Mouse (Mus musculus) kidney, adult 2 months (tissue): Measurements from ENCODE around the gene Zbtb48.

Experiments
- CTCF ChIP-seq: fragments of 200-500 bp; conservative IDR thresholded peaks from 2 replicates; pipeline ENCODE4 v1.5.1; 2011; ENCODE audit warnings: low read depth, mild to moderate bottlenecking, control low read depth, low read length, moderate library complexity, mixed read lengths; ENCODE audit not compliant: insufficient read depth, insufficient read length
- POLR2A ChIP-seq: fragments of 200-500 bp; IDR thresholded peaks from one replicate; pipeline ENCODE4 v1.6.1; 2011; ENCODE audit warnings: low read depth, low read length, control low read depth

DNA sequence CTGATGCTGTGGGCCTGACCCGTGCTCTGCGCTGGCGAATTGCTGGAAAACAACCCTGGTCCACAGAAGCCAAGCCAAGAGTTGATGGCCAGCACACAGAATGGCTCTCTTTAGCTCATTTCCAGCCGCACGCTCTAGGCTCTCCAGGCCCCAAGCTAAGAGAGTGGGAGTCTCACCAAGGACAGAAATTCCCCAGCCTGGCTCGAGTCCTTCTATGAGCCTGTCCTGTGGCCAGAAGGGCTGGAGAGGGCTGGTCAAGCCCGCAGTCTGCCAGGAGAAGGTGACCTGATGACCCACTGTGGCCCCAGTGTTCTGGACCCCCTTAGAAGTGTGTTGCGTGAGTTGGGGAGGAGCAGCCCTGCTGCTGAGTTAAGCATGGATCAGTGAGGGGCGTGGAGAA, 49.7 kb upstream of the Zbtb48 start:
- no peak for TF ChIP-seq CTCF
- TF ChIP-seq POLR2A: no peak
